7 mouse cellular contexts compared by ENCODE assay signal in genomic region chr19:4333100-4333775, GRCm38 (mm10). TPM values are rescaled to one million over a fixed set of nuclear protein-coding genes. Genes with fewer than 3 reads are reported as not detected.
A peak's percentile ranks its signal among the peaks of the same experiment; 100 is the strongest.
DNase-seq lines count a peak whose midpoint lies in the region; ATAC-seq and TF ChIP-seq lines count a peak whose summit lies in the region.

No protein-coding gene starts in this region.

- H3K9ac ChIP-seq in embryonic facial prominence, embryonic 12.5 days = peak overlapping the region; percentile 72
- H3K9ac ChIP-seq in liver, embryonic 12.5 days = peak overlapping the region; percentile 81
- peak overlapping the region; percentile 60 for H3K9ac ChIP-seq in neural tube, embryonic 15.5 days (replicated peaks)

- no peak; the same call in 1 of the 2 replicates for ATAC-seq in embryonic facial prominence, embryonic 12.5 days (ENCODE audit: insufficient number of reproducible peaks, insufficient read depth, low FRiP score, low TSS enrichment)
- ATAC-seq in liver, embryonic 12.5 days = peak; percentile 37
- ATAC-seq in neural tube, embryonic 15.5 days (ENCODE audit: low FRiP score) = peak; percentile 55; the same call in 1 of the 2 replicates

- H3K27ac ChIP-seq in embryonic facial prominence, embryonic 12.5 days = peak overlapping the region; percentile 94
- peak overlapping the region; percentile 93 for H3K27ac ChIP-seq in hindbrain, embryonic 10.5 days
- peak overlapping the region; percentile 87 for H3K27ac ChIP-seq in liver, embryonic 12.5 days
- peak overlapping the region; percentile 89 for H3K27ac ChIP-seq in neural tube, embryonic 15.5 days (replicated peaks)

- peak overlapping the region; percentile 78 for H3K4me2 ChIP-seq in embryonic facial prominence, embryonic 12.5 days (replicated peaks)
- peak overlapping the region; percentile 90 for H3K4me2 ChIP-seq in liver, embryonic 12.5 days
- peak overlapping the region; percentile 82 for H3K4me2 ChIP-seq in neural tube, embryonic 15.5 days

- H3K4me3 ChIP-seq in lung, adult 2 months (replicated peaks; ENCODE audit: extremely low read depth, low read depth, low read length) = peak overlapping the region; percentile 70
- H3K4me3 ChIP-seq in embryonic facial prominence, embryonic 12.5 days = peak overlapping the region; percentile 57
- H3K4me3 ChIP-seq in hindbrain, embryonic 10.5 days = peak overlapping the region; percentile 75
- H3K4me3 ChIP-seq in liver, embryonic 12.5 days = peak overlapping the region; percentile 71
- H3K4me3 ChIP-seq in neural tube, embryonic 15.5 days (replicated peaks) = peak overlapping the region; percentile 55

- TF ChIP-seq CTCF in lung, adult 2 months (IDR thresholded peaks at IDR 0.05; ENCODE audit: insufficient read depth, low read length) = no peak

- H3K9me3 ChIP-seq in embryonic facial prominence, embryonic 12.5 days = no peaks in the 10 kb centered on the region
- H3K9me3 ChIP-seq in hindbrain, embryonic 10.5 days = no peaks in the 10 kb centered on the region
- no peaks in the 10 kb centered on the region for H3K9me3 ChIP-seq in liver, embryonic 12.5 days (replicated peaks)
- no peaks in the 10 kb centered on the region for H3K9me3 ChIP-seq in neural tube, embryonic 15.5 days (replicated peaks)

- no peak for DNase-seq in lung, adult 2 months
- DNase-seq in lung, postnatal 14 days = no peak
- DNase-seq in Muller cell, postnatal 12 days (ENCODE audit: inconsistent ontology term) = peak; percentile 52
- DNase-seq in hindbrain, embryonic 10.5 days (ENCODE audit: low spot score) = peak; percentile 48

- peaks cover 28% of the 10 kb centered on the region for H3K36me3 ChIP-seq in embryonic facial prominence, embryonic 12.5 days
- H3K36me3 ChIP-seq in hindbrain, embryonic 10.5 days = peaks cover 50% of the 10 kb centered on the region
- H3K36me3 ChIP-seq in liver, embryonic 12.5 days = peaks cover 51% of the 10 kb centered on the region
- peaks cover 21% of the 10 kb centered on the region for H3K36me3 ChIP-seq in neural tube, embryonic 15.5 days

- no peak for TF ChIP-seq POLR2A in lung, adult 2 months (IDR thresholded peaks at IDR 0.05; ENCODE audit: borderline replicate concordance, extremely low read depth, low read depth, low read length)

- H3K4me1 ChIP-seq in lung, adult 2 months (ENCODE audit: control insufficient read depth, insufficient read depth, low read length) = peaks cover 7% of the 10 kb centered on the region
- peaks cover 24% of the 10 kb centered on the region for H3K4me1 ChIP-seq in embryonic facial prominence, embryonic 12.5 days
- peaks cover 34% of the 10 kb centered on the region for H3K4me1 ChIP-seq in hindbrain, embryonic 10.5 days (replicated peaks)
- peaks cover 42% of the 10 kb centered on the region for H3K4me1 ChIP-seq in liver, embryonic 12.5 days
- H3K4me1 ChIP-seq in neural tube, embryonic 15.5 days = peaks cover 38% of the 10 kb centered on the region

- WGBS in lung, adult 2 months = under 1% methylated on average over 13 of the region's 13 CpGs
- WGBS in embryonic facial prominence, embryonic 12.5 days = 0% methylated on average over 13 of the region's 13 CpGs
- WGBS in hindbrain, embryonic 10.5 days = 0% methylated on average over 13 of the region's 13 CpGs
- WGBS in liver, embryonic 12.5 days (ENCODE audit: insufficient replicate concordance) = under 1% methylated on average over 13 of the region's 13 CpGs
- WGBS in neural tube, embryonic 15.5 days = under 1% methylated on average over 13 of the region's 13 CpGs

- no peaks in the 10 kb centered on the region for H3K27me3 ChIP-seq in embryonic facial prominence, embryonic 12.5 days
- H3K27me3 ChIP-seq in hindbrain, embryonic 10.5 days (ENCODE audit: insufficient read depth, poor library complexity, severe bottlenecking) = no peaks in the 10 kb centered on the region
- H3K27me3 ChIP-seq in liver, embryonic 12.5 days (replicated peaks) = no peaks in the 10 kb centered on the region
- H3K27me3 ChIP-seq in neural tube, embryonic 15.5 days (replicated peaks) = no peaks in the 10 kb centered on the region

RNA-seq across cellular contexts. Expression of gene Grk2, which starts 27.2 kb away (rescaled TPM):
- polyA plus RNA-seq in lung, adult 2 months (2012; rRNA removed) = 110 and 120 TPM in 2 replicates
- polyA plus RNA-seq in embryonic facial prominence, embryonic 12.5 days (2016; fragmentation: Nextera tagmentation; extraction: Ambion mirVana) = 15.0 and 19.0 TPM in 2 replicates
- polyA plus RNA-seq in hindbrain, embryonic 10.5 days (2016; fragmentation: Nextera tagmentation; extraction: Ambion mirVana) = 14.8 and 16.7 TPM in 2 replicates
- polyA plus RNA-seq in liver, embryonic 12.5 days (2016; fragmentation: Nextera tagmentation; extraction: Ambion mirVana) = 15.7 and 17.9 TPM in 2 replicates
- 26.2 and 31.3 TPM in 2 replicates for polyA plus RNA-seq in neural tube, embryonic 15.5 days (2015; fragmentation: Nextera tagmentation; extraction: Ambion mirVana)

RNA-seq across cellular contexts. Expression of gene Ankrd13d, which starts 50.3 kb away (rescaled TPM):
- polyA plus RNA-seq in lung, adult 2 months (2012; rRNA removed) = 7.3 and 8.4 TPM in 2 replicates
- polyA plus RNA-seq in embryonic facial prominence, embryonic 12.5 days (2016; fragmentation: Nextera tagmentation; extraction: Ambion mirVana) = 11.0 and 13.4 TPM in 2 replicates
- 9.9 and 14.4 TPM in 2 replicates for polyA plus RNA-seq in hindbrain, embryonic 10.5 days (2016; fragmentation: Nextera tagmentation; extraction: Ambion mirVana)
- 0.99 and 1.4 TPM in 2 replicates for polyA plus RNA-seq in liver, embryonic 12.5 days (2016; fragmentation: Nextera tagmentation; extraction: Ambion mirVana)
- 63.0 and 75.4 TPM in 2 replicates for polyA plus RNA-seq in neural tube, embryonic 15.5 days (2015; fragmentation: Nextera tagmentation; extraction: Ambion mirVana)

Comparison
In these comparisons a context has a peak if more than half of its experiments do, and no peak if none do; other contexts are left out.
1. DNase-seq: peak in Muller cell, postnatal 12 days (single experiment) and hindbrain, embryonic 10.5 days (single experiment); none in lung, adult 2 months (single experiment) and lung, postnatal 14 days (single experiment).
2. Peak in every context shown above with its lines, with median percentiles within 50 percentile points of each other: H3K4me3 ChIP-seq, H3K27ac ChIP-seq, H3K4me2 ChIP-seq and H3K9ac ChIP-seq.